Mouse (Mus musculus) ES-E14 (cell line): Measurements from ENCODE around the gene Commd9.

ENCODE experiments used
- CHD2 ChIP-seq: IDR thresholded peaks from 2 replicates; pipeline ENCODE4 v1.6.1; 2014; ENCODE audit warnings: mild to moderate bottlenecking, low read depth, low read length, inconsistent platforms
- MAFK ChIP-seq: IDR thresholded peaks from 2 replicates; pipeline ENCODE4 v1.6.1; 2014; ENCODE audit warnings: mild to moderate bottlenecking, low read depth, low read length, inconsistent platforms; ENCODE audit not compliant: insufficient read depth
- ZC3H11A ChIP-seq: IDR thresholded peaks from 2 replicates; pipeline ENCODE4 v1.6.1; 2012; ENCODE audit warnings: low read depth, mild to moderate bottlenecking, inconsistent platforms, low read length, borderline replicate concordance
- ZNF384 ChIP-seq: IDR thresholded peaks from 2 replicates; pipeline ENCODE4 v1.6.1; 2012; ENCODE audit warnings: low read depth, low read length, inconsistent platforms

GRCm38 (mm10) chr2:101925591-101926188, 39.6 kb downstream of the Commd9 start:
- no peak for TF ChIP-seq CHD2
- TF ChIP-seq ZC3H11A: no peak
- no peak for TF ChIP-seq ZNF384
- no peak for TF ChIP-seq MAFK
